Mouse (Mus musculus): ENCODE measurements around the gene Gm20388. TPM values are rescaled to one million over a fixed set of nuclear protein-coding genes. Genes with fewer than 3 reads are reported as not detected.

Gm20388 gene
- total RNA-seq, 1 experiment: 27.0 TPM

- H3K4me3 ChIP-seq (ENCODE audit: insufficient read depth in 1 of 2, low read depth in 1 of 2, low read length in 2 of 2, poor library complexity in 1 of 2, severe bottlenecking in 1 of 2): no peak overlapping the region
- H3K9me3 ChIP-seq (ENCODE audit: control insufficient read depth, insufficient read depth, low read depth, low read length): no peaks in the 10 kb centered on the region
- no peak for TF ChIP-seq CHD2 (IDR thresholded peaks at IDR 0.05; ENCODE audit: low read depth, low read length)
- TF ChIP-seq ZNF384 (IDR thresholded peaks at IDR 0.05; ENCODE audit: low read depth, low read length): no peak
- TF ChIP-seq HCFC1 (IDR thresholded peaks at IDR 0.05; ENCODE audit: borderline replicate concordance, insufficient read depth, low read length): no peak
- no peak for TF ChIP-seq MAFK (IDR thresholded peaks at IDR 0.05; ENCODE audit: insufficient read depth, low read depth, low read length)
- no peak for TF ChIP-seq ZC3H11A (IDR thresholded peaks at IDR 0.05; ENCODE audit: borderline replicate concordance, low read depth, low read length)
- in situ Hi-C loops (cut with MboI; ENCODE audit: low sequenced_read_pairs in 2 of 2, unreplicated experiment in 2 of 2): no loop called here
- no peak overlapping the region for H3K27ac ChIP-seq (ENCODE audit: insufficient read depth, low read depth, low read length, poor library complexity, severe bottlenecking)
- 0 out of 2 replicates have a peak, but pooled peaks cover 4% of the 10 kb centered on the region for H3K36me3 ChIP-seq (ENCODE audit: control insufficient read depth, insufficient read depth, low read length, poor library complexity, severe bottlenecking)
- H3K9ac ChIP-seq (ENCODE audit: insufficient read depth, low read depth, low read length, poor library complexity, severe bottlenecking): no peak overlapping the region
- DNase-seq (ENCODE audit: low read depth, low spot score): no peak
- peaks cover 0 to 9% of the 10 kb centered on the region in 2 experiments; a peak in 2 of 4 replicates for H3K4me1 ChIP-seq (ENCODE audit: control insufficient read depth in 2 of 2, insufficient read depth in 2 of 2, low read length in 2 of 2, poor library complexity in 1 of 2)
These were observed 1921.4 kb downstream of the Gm20388 start for GRCm38 (mm10) chr8:121832061-121832460.

GRCm38 (mm10) chr8:121832503-121832902 is 1921.9 kb downstream of the Gm20388 start:
- Histone ChIP-seq H3K9me3 (ENCODE audit: control insufficient read depth, insufficient read depth, low read depth, low read length) (no peaks in the 10 kb centered on the region), H3K9ac (ENCODE audit: insufficient read depth, low read depth, low read length, poor library complexity, severe bottlenecking) (no peak overlapping the region), H3K4me3 (ENCODE audit: insufficient read depth in 1 of 2, low read depth in 1 of 2, low read length in 2 of 2, poor library complexity in 1 of 2, severe bottlenecking in 1 of 2) (no peak overlapping the region), H3K27ac (ENCODE audit: insufficient read depth, low read depth, low read length, poor library complexity, severe bottlenecking) (no peak overlapping the region), H3K36me3 (ENCODE audit: control insufficient read depth, insufficient read depth, low read length, poor library complexity, severe bottlenecking) (0 out of 2 replicates have a peak, but pooled peaks cover 4% of the 10 kb centered on the region), H3K4me1 (ENCODE audit: control insufficient read depth in 2 of 2, insufficient read depth in 2 of 2, low read length in 2 of 2, poor library complexity in 1 of 2) (peaks cover 0 to 9% of the 10 kb centered on the region in 2 experiments; a peak in 2 of 4 replicates)
- DNase-seq (ENCODE audit: low read depth, low spot score): peak; percentile 74
- in situ Hi-C loops (cut with MboI; ENCODE audit: low sequenced_read_pairs in 2 of 2, unreplicated experiment in 2 of 2): no loop called here
- TF ChIP-seq MAFK (IDR thresholded peaks at IDR 0.05; ENCODE audit: insufficient read depth, low read depth, low read length) (no peak), HCFC1 (IDR thresholded peaks at IDR 0.05; ENCODE audit: borderline replicate concordance, insufficient read depth, low read length) (no peak), CHD2 (IDR thresholded peaks at IDR 0.05; ENCODE audit: low read depth, low read length) (no peak), ZC3H11A (IDR thresholded peaks at IDR 0.05; ENCODE audit: borderline replicate concordance, low read depth, low read length) (no peak)

- H3K36me3 ChIP-seq (ENCODE audit: control insufficient read depth, insufficient read depth, low read length, poor library complexity, severe bottlenecking): no peaks in the 10 kb centered on the region
- DNase-seq (ENCODE audit: low read depth, low spot score): peak; percentile 81
- H3K27ac ChIP-seq (ENCODE audit: insufficient read depth, low read depth, low read length, poor library complexity, severe bottlenecking): no peak overlapping the region
- H3K4me1 ChIP-seq (ENCODE audit: control insufficient read depth in 2 of 2, insufficient read depth in 2 of 2, low read length in 2 of 2, poor library complexity in 1 of 2): no peaks in the 10 kb centered on the region
- H3K9me3 ChIP-seq (ENCODE audit: control insufficient read depth, insufficient read depth, low read depth, low read length): no peaks in the 10 kb centered on the region
- in situ Hi-C loops (cut with MboI; ENCODE audit: low sequenced_read_pairs in 2 of 2, unreplicated experiment in 2 of 2): loop anchor here in 1 of 2 experiments (10.0 kb wide), 1 partner anchor 94 kb away; no protein-coding TSS in a partner anchor
- 0 out of 2 replicates have a peak overlapping the region, but pooled peaks have one; percentile 27 for H3K9ac ChIP-seq (ENCODE audit: insufficient read depth, low read depth, low read length, poor library complexity, severe bottlenecking)
- TF ChIP-seq CHD2 (IDR thresholded peaks at IDR 0.05; ENCODE audit: low read depth, low read length) (no peak), HCFC1 (IDR thresholded peaks at IDR 0.05; ENCODE audit: borderline replicate concordance, insufficient read depth, low read length) (no peak), ZC3H11A (IDR thresholded peaks at IDR 0.05; ENCODE audit: borderline replicate concordance, low read depth, low read length) (no peak), MAFK (IDR thresholded peaks at IDR 0.05; ENCODE audit: insufficient read depth, low read depth, low read length) (peak; percentile 64; the same call in 1 of the 2 replicates)
- H3K4me3 ChIP-seq (ENCODE audit: insufficient read depth in 1 of 2, low read depth in 1 of 2, low read length in 2 of 2, poor library complexity in 1 of 2, severe bottlenecking in 1 of 2): peak overlapping the region in 1 of 2 experiments; percentile 23; a peak in 2 of 4 replicates
These were observed 1930.6 kb downstream of the Gm20388 start for GRCm38 (mm10) chr8:121841242-121841641.

- DNase-seq (ENCODE audit: low read depth, low spot score): no peak
- in situ Hi-C loops (cut with MboI; ENCODE audit: low sequenced_read_pairs in 2 of 2, unreplicated experiment in 2 of 2): loop anchor here in 1 of 2 experiments (10.0 kb wide), 1 partner anchor 92 kb away; no protein-coding TSS in a partner anchor
- Histone ChIP-seq H3K36me3 (ENCODE audit: control insufficient read depth, insufficient read depth, low read length, poor library complexity, severe bottlenecking) (no peaks in the 10 kb centered on the region), H3K9ac (ENCODE audit: insufficient read depth, low read depth, low read length, poor library complexity, severe bottlenecking) (no peak overlapping the region), H3K27ac (ENCODE audit: insufficient read depth, low read depth, low read length, poor library complexity, severe bottlenecking) (no peak overlapping the region), H3K4me1 (ENCODE audit: control insufficient read depth in 2 of 2, insufficient read depth in 2 of 2, low read length in 2 of 2, poor library complexity in 1 of 2) (no peaks in the 10 kb centered on the region), H3K4me3 (ENCODE audit: insufficient read depth in 1 of 2, low read depth in 1 of 2, low read length in 2 of 2, poor library complexity in 1 of 2, severe bottlenecking in 1 of 2) (no peak overlapping the region), H3K9me3 (ENCODE audit: control insufficient read depth, insufficient read depth, low read depth, low read length) (no peaks in the 10 kb centered on the region)
- TF ChIP-seq ZNF384 (IDR thresholded peaks at IDR 0.05; ENCODE audit: low read depth, low read length): no peak
- TF ChIP-seq CHD2 (IDR thresholded peaks at IDR 0.05; ENCODE audit: low read depth, low read length): no peak
- TF ChIP-seq ZC3H11A (IDR thresholded peaks at IDR 0.05; ENCODE audit: borderline replicate concordance, low read depth, low read length): no peak
- TF ChIP-seq HCFC1 (IDR thresholded peaks at IDR 0.05; ENCODE audit: borderline replicate concordance, insufficient read depth, low read length): no peak
- no peak for TF ChIP-seq MAFK (IDR thresholded peaks at IDR 0.05; ENCODE audit: insufficient read depth, low read depth, low read length)
These were observed 1931.7 kb downstream of the Gm20388 start for GRCm38 (mm10) chr8:121842064-121842955.
